Mouse (Mus musculus) heart, adult 2 months (tissue): ENCODE results near the gene Nudt8. TPM values are rescaled to one million over a fixed set of nuclear protein-coding genes. Genes with fewer than 3 reads are reported as not detected.

ENCODE experiments used
- DNase-seq, 2 experiments: peaks; one replicate each; pipeline ENCODE4 v3.0.0; 2021
- H3K27ac ChIP-seq: fragments of 200-600 bp; 2 replicates; pipeline ENCODE4 v1.8.1; 2022
- H3K27me3 ChIP-seq: fragments of 200-500 bp; 2 replicates; pipeline ENCODE4 v1.6.1; 2012; ENCODE audit warnings: mild to moderate bottlenecking, low read length, inconsistent platforms, mixed read lengths; ENCODE audit not compliant: control insufficient read depth, insufficient read depth
- H3K36me3 ChIP-seq: fragments of 200-500 bp; 2 replicates; pipeline ENCODE4 v1.6.1; 2012; ENCODE audit warnings: low read length, inconsistent platforms; ENCODE audit not compliant: control insufficient read depth, insufficient read depth
- H3K4me1 ChIP-seq: fragments of 200-500 bp; 2 replicates; pipeline ENCODE4 v1.6.1; 2011; ENCODE audit warnings: low read length; ENCODE audit not compliant: control insufficient read depth, insufficient read depth
- H3K4me3 ChIP-seq: fragments of 200-600 bp; 2 replicates; pipeline ENCODE4 v1.8.1; 2022
- H3K79me2 ChIP-seq: fragments of 200-500 bp; replicated peaks from 2 replicates; pipeline ENCODE4 v1.6.1; 2012; ENCODE audit warnings: mild to moderate bottlenecking, inconsistent platforms, low read length, moderate library complexity, mixed read lengths; ENCODE audit not compliant: control insufficient read depth, insufficient read depth
- H3K9ac ChIP-seq: fragments of 200-500 bp; 2 replicates; pipeline ENCODE4 v1.6.1; 2012; ENCODE audit warnings: low read depth, mild to moderate bottlenecking, control low read depth, inconsistent platforms, low read length, mixed read lengths
- CTCF ChIP-seq: fragments of 200-600 bp; IDR thresholded peaks from 2 replicates; pipeline ENCODE4 v1.8.1; 2022; ENCODE audit warnings: antibody characterized with exemption, mild to moderate bottlenecking, moderate library complexity
- EP300 ChIP-seq: fragments of 200-500 bp; IDR thresholded peaks from 2 replicates; pipeline ENCODE4 v1.6.1; 2011; ENCODE audit warnings: low read depth, low read length, control low read depth; ENCODE audit not compliant: insufficient read depth
- POLR2A ChIP-seq: fragments of 200-500 bp; IDR thresholded peaks from 2 replicates; pipeline ENCODE4 v1.6.1; 2011; ENCODE audit warnings: mild to moderate bottlenecking, low read depth, low read length, control low read depth; ENCODE audit not compliant: insufficient read depth
- WGBS: fragments of 180-500 bp; shearing (Covaris S2); methylation state at CpG from one replicate; pipeline ENCODE4 v1.1.7; 2018; 5-methylcytosine and 5-hydroxymethylcytosine counted together
- intact Hi-C: fragments of 180-260 bp; cut with DNase I; formaldehyde crosslinking; loops from one replicate; pipeline ENCODE4 v1.15.1; 2025
- polyA plus RNA-seq: library from polyadenylated mRNA; depleted of rRNA; stranded (reverse); fragments of >200 nt; gene quantifications from 2 replicates; pipeline ENCODE4 v1.2.3, GENCODE M21; 2012
- total RNA-seq, 2 experiments: library from RNA; stranded (reverse); gene quantifications; 2 replicates each; pipeline ENCODE4 v1.2.3; 2021

The Nudt8 gene
- total and polyA plus RNA-seq, 3 experiments: 61.9 to 149 (median 136) TPM

DNA sequence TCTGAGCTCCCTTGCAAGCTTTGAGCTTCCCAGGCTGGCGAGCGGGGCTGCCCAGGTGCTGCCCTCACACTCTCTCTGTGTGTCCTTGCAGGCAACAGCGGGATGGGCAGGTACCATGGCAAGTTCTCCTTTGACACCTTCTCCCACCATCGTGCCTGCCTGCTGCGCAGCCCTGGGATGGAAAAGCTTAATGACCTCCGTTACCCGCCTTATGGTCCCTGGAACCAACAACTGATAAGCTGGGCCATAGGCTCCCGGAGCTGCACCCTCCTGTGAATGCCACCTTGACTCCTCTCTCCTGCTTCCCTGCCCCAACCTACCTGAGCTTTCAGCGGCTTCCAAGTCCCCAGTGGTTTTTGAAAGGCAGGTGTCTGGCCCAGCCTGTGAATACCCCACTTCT, 19.5 kb upstream of the Nudt8 start:
- Histone ChIP-seq H3K4me3 (no peak overlapping the region), H3K27me3 (no peaks in the 10 kb centered on the region), H3K9ac (no peak overlapping the region), H3K36me3 (no peaks in the 10 kb centered on the region), H3K4me1 (peaks cover 15% of the 10 kb centered on the region), H3K27ac (no peak overlapping the region), H3K79me2 (no peaks in the 10 kb centered on the region)
- no peak for DNase-seq
- intact Hi-C loops: loop anchor here (1.0 to 10.0 kb wide), 5 partner anchors 35 to 376 kb away; partner anchors contain the start of gene Chka
- 70% methylated on average over 9 of the region's 9 CpGs for WGBS
- no peak for TF ChIP-seq CTCF
- no peak for TF ChIP-seq EP300
- TF ChIP-seq POLR2A: no peak

DNA sequence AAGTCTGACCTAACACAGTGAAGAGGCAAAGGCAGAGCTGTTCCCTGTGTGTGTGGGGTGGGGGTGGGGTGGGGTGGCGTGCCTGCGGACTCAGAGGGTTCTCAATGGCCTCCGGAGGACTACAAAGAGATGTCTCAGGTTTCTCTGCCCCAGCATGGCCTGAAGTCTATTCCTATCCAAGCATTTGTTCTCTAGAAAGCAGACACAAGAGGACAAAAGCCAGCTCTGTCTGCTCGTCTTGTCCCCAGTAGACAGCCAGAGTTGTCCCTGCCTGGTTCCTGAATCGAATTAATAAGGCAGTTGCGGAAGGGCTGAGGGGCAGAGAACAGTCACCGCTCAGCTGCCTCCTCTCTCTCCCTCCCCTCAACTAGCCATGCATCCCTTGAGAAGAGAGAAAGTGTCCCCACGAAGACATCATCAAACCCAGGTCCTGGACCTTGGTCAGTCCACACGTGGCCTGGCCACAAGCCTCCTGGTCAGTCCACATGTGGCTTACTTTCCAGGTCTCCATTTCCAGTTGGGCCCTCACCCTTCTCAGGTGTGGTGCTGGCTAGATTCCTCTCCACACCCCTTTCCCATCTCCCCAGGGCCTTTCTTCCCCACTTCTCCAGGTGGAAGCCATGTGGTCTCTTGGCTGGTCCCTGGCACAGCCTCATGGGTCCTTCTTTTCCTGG, 16.7 kb upstream of the Nudt8 start:
- WGBS: 65% methylated on average over 9 of the region's 9 CpGs
- intact Hi-C loops: loop anchor here (5.0 to 10.0 kb wide), 4 partner anchors 131 to 379 kb away; partner anchors contain the start of gene Chka
- Histone ChIP-seq H3K4me3 (no peak overlapping the region), H3K79me2 (no peaks in the 10 kb centered on the region), H3K27ac (no peak overlapping the region), H3K9ac (no peak overlapping the region), H3K4me1 (peaks cover 27% of the 10 kb centered on the region), H3K27me3 (no peaks in the 10 kb centered on the region), H3K36me3 (peaks cover 3% of the 10 kb centered on the region; the same call in 1 of the 2 replicates)
- no peak for TF ChIP-seq POLR2A
- no peak for TF ChIP-seq CTCF
- TF ChIP-seq EP300: no peak
- DNase-seq: no peak

DNA sequence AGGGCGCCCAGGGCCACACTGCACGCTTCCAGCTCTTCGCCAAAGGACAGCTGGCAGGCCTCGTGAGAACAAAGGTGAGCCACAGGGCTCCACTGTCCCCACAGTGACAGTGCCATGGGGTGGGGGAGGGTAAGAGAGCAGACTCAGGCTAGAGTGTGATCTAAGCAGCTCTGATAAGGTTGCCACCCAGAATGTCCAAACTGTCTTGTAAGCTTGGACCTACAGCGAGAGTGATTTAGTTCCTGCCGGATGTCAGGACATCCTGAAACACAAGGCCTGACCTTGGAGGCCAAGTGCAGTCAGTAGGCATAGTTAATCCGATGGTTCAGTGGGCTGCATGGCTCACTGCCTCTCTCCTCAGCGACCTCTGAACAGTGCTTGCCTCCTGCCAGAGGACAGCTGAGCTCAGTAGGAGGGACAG, 15.1 kb upstream of the Nudt8 start:
- Histone ChIP-seq H3K27me3 (no peaks in the 10 kb centered on the region), H3K9ac (peak overlapping the region; percentile 17; the same call in 1 of the 2 replicates), H3K79me2 (no peaks in the 10 kb centered on the region), H3K4me3 (no peak overlapping the region), H3K4me1 (peaks cover 26% of the 10 kb centered on the region), H3K36me3 (peaks cover 3% of the 10 kb centered on the region; the same call in 1 of the 2 replicates), H3K27ac (peak overlapping the region; percentile 70)
- DNase-seq: peak; percentile 61 to 70
- TF ChIP-seq EP300 (peak; percentile 90), CTCF (no peak), POLR2A (peak; percentile 46)
- WGBS: 16% methylated on average over 8 of the region's 8 CpGs
- intact Hi-C loops: loop anchor here (10.0 kb wide), 1 partner anchor 380 kb away; no protein-coding TSS in a partner anchor

DNA sequence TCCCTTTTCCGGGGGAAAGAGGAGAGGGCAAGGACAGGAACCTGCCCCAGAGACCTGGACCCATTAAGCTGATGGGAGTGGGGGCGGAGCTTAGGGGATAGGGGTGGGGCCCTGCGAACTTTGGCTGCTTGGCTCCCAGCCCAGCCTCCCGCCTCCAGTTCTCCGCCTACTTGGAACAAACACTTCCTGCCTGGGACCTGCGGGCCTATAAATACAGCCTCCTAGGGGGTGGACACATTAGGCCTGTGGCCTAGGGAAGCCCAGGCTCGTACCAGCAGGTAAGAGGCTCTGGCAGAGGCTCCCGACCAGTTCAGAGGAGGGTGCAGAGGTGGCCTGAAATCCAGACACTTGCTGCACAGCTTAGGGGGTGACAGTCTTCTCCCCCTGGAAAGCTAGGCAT, 14.0 kb upstream of the Nudt8 start, which contains the start of gene Acy3:
Gene Acy3 (plus strand): TSS at position 237 of the 400 bp plus-strand sequence.
- H3K9ac ChIP-seq: peak within 1 kb of the TSS; percentile 51

DNA sequence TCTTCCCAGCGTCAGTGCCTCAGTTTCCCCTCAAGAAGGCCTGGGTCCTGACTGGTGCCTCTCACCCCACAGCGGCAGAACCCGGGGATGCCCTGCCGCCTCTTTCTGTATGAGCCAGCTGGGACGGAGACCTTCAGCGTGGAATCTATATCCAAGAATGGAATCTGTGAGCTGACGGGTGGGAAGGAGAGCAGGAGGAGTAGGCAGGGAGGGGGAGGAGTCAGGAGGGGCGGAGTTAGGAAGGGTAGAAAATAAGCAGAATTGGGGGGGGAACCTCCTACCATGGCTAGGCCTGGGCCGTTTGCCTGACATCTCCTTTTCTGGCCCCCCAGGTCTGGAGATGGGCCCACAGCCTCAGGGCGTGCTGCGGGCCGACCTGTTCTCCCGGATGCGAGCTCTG, 12.3 kb upstream of the Nudt8 start:
- H3K79me2 ChIP-seq: no peaks in the 10 kb centered on the region
- H3K27me3 ChIP-seq: no peaks in the 10 kb centered on the region
- 87% methylated on average over 14 of the region's 14 CpGs for WGBS
- no peak for DNase-seq
- H3K4me3 ChIP-seq: no peak overlapping the region
- H3K27ac ChIP-seq: no peak overlapping the region
- intact Hi-C loops: loop anchor here (10.0 kb wide), 1 partner anchor 383 kb away; no protein-coding TSS in a partner anchor
- no peak for TF ChIP-seq POLR2A
- no peak for TF ChIP-seq EP300
- no peak for TF ChIP-seq CTCF
- no peak overlapping the region for H3K9ac ChIP-seq
- H3K36me3 ChIP-seq: peaks cover 3% of the 10 kb centered on the region; the same call in 1 of the 2 replicates
- H3K4me1 ChIP-seq: peaks cover 26% of the 10 kb centered on the region

More for the DNA sequence above, 14.0 kb upstream of the Nudt8 start, which contains the start of gene Acy3:
- intact Hi-C loops: loop anchor here (10.0 kb wide), 1 partner anchor 382 kb away; no protein-coding TSS in a partner anchor
- H3K27ac ChIP-seq: peak within 1 kb of the TSS; percentile 70
- peak within 1 kb of the TSS; percentile 24; the same call in 1 of the 2 replicates for H3K4me3 ChIP-seq
- H3K4me1 ChIP-seq: peaks cover 26% of the 10 kb centered on the region
- peak; percentile 49; the same call in 1 of the 2 replicates for TF ChIP-seq EP300
- TF ChIP-seq POLR2A: peak; percentile 98
- TF ChIP-seq CTCF: no peak
- no peaks in the 10 kb centered on the region for H3K27me3 ChIP-seq
- DNase-seq: peak; percentile 90 to 91
- H3K79me2 ChIP-seq: no peaks in the 10 kb centered on the region
- 8% methylated on average over 8 of the region's 8 CpGs for WGBS
- peaks cover 3% of the 10 kb centered on the region; the same call in 1 of the 2 replicates for H3K36me3 ChIP-seq
